Mouse (Mus musculus): Measurements from ENCODE around the gene Spopl. TPM values are rescaled to one million over a fixed set of nuclear protein-coding genes. Genes with fewer than 3 reads are reported as not detected.
"Not testable (repeated sequence)": the region's sequence is repeated elsewhere in the genome, so short reads cannot be mapped to it uniquely, and the experiment has no call there.

Spopl gene
- polyA plus RNA-seq (2014; fragmentation: Nextera tagmentation; extraction: Ambion mirVana), result 10.4 and 12.3 TPM in 2 replicates

- WGBS, result 2% methylated on average over 55 of the region's 58 CpGs
- Histone ChIP-seq H3K9me3 (replicated peaks; ENCODE audit: control insufficient read depth, low read length) (no peaks in the 10 kb centered on the region), H3K36me3 (replicated peaks; ENCODE audit: control insufficient read depth, insufficient read depth, low read depth, low read length) (no peaks in the 10 kb centered on the region), H3K4me1 (ENCODE audit: control insufficient read depth, insufficient read depth, low read length) (no peaks in the 10 kb centered on the region), H3K27me3 (ENCODE audit: control insufficient read depth, insufficient read depth, low read length) (no peaks in the 10 kb centered on the region), H3K9ac (replicated peaks; ENCODE audit: low read length) (peak within 1 kb of the TSS; percentile 95), H3K4me2 (ENCODE audit: low read depth, low read length) (peak within 1 kb of the TSS; percentile 51), H3K4me3 (ENCODE audit: low read depth, low read length) (peak within 1 kb of the TSS; percentile 97), H3K27ac (replicated peaks; ENCODE audit: low read depth, low read length) (peak within 1 kb of the TSS; percentile 52)
- DNase-seq (ENCODE audit: low spot score), result peak; percentile 87
- peak; percentile 94 for ATAC-seq (replicated peaks; ENCODE audit: insufficient number of reproducible peaks, low FRiP score, low TSS enrichment, low read depth)
Observed at GRCm38 (mm10) chr2:23571302-23572156, at the start of gene Spopl. TSS of gene Spopl (minus strand) at chr2:23572106.

DNA sequence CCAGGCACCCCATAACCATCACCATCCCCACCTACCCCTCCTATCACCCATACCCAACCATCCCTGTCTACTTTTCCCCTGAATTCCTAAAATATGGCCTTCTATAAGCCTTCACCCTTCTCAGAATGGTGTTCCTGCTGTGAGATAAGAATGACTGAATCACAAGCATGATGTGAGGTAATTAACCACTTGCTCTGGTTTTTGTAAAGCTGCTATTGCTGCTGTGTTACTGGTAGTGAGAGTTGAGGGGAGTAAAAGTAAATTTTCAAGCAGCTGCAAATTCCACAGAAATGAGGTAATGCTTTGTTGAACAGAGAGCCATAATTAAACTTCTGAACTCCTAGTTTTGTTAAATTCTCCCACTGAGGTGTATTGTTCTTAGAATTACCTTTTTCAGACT, 48.2 kb upstream of the Spopl start:
- no peak for ATAC-seq (replicated peaks; ENCODE audit: insufficient number of reproducible peaks, low FRiP score, low TSS enrichment, low read depth)

DNA sequence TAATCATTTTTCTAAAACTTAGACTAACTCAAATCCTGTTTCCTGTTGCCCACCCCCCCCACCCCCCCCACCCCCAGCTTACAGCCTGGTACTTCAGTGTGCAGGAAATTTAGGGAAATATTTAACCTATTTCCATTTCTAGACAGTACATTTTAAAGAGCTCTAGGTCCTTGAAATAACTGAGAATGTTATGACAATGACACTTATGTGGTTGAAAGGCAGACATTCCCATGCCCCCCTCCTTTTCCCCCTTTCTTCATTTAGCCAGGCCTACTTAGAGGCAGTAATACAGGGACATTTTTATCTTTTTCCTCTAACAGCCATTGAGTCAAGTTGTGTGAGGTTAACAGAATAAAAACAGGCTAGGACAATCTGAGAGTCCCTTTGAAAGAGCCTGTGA, 46.1 kb upstream of the Spopl start:
- Histone ChIP-seq H3K4me2 (ENCODE audit: low read depth, low read length) (no peak overlapping the region), H3K27ac (replicated peaks; ENCODE audit: low read depth, low read length) (no peak overlapping the region), H3K4me1 (ENCODE audit: control insufficient read depth, insufficient read depth, low read length) (no peaks in the 10 kb centered on the region), H3K27me3 (ENCODE audit: control insufficient read depth, insufficient read depth, low read length) (no peaks in the 10 kb centered on the region), H3K9me3 (replicated peaks; ENCODE audit: control insufficient read depth, low read length) (no peaks in the 10 kb centered on the region), H3K9ac (replicated peaks; ENCODE audit: low read length) (no peak overlapping the region), H3K4me3 (ENCODE audit: low read depth, low read length) (no peak overlapping the region), H3K36me3 (replicated peaks; ENCODE audit: control insufficient read depth, insufficient read depth, low read depth, low read length) (no peaks in the 10 kb centered on the region)
- no peak for ATAC-seq (replicated peaks; ENCODE audit: insufficient number of reproducible peaks, low FRiP score, low TSS enrichment, low read depth)
- no peak for DNase-seq (ENCODE audit: low spot score)

More for the DNA sequence above, 48.2 kb upstream of the Spopl start:
- Histone ChIP-seq H3K36me3 (replicated peaks; ENCODE audit: control insufficient read depth, insufficient read depth, low read depth, low read length) (no peaks in the 10 kb centered on the region), H3K4me1 (ENCODE audit: control insufficient read depth, insufficient read depth, low read length) (no peaks in the 10 kb centered on the region), H3K9ac (replicated peaks; ENCODE audit: low read length) (no peak overlapping the region), H3K9me3 (replicated peaks; ENCODE audit: control insufficient read depth, low read length) (no peaks in the 10 kb centered on the region), H3K4me2 (ENCODE audit: low read depth, low read length) (no peak overlapping the region), H3K27me3 (ENCODE audit: control insufficient read depth, insufficient read depth, low read length) (no peaks in the 10 kb centered on the region), H3K4me3 (ENCODE audit: low read depth, low read length) (no peak overlapping the region), H3K27ac (replicated peaks; ENCODE audit: low read depth, low read length) (no peak overlapping the region)
- DNase-seq (ENCODE audit: low spot score), result peak; percentile 4

- Histone ChIP-seq H3K27me3 (ENCODE audit: control insufficient read depth, insufficient read depth, low read length) (no peaks in the 10 kb centered on the region), H3K9me3 (replicated peaks; ENCODE audit: control insufficient read depth, low read length) (no peaks in the 10 kb centered on the region), H3K36me3 (replicated peaks; ENCODE audit: control insufficient read depth, insufficient read depth, low read depth, low read length) (no peaks in the 10 kb centered on the region), H3K4me3 (ENCODE audit: low read depth, low read length) (no peak overlapping the region), H3K27ac (replicated peaks; ENCODE audit: low read depth, low read length) (no peak overlapping the region), H3K9ac (replicated peaks; ENCODE audit: low read length) (no peak overlapping the region), H3K4me1 (ENCODE audit: control insufficient read depth, insufficient read depth, low read length) (no peaks in the 10 kb centered on the region), H3K4me2 (ENCODE audit: low read depth, low read length) (no peak overlapping the region)
- DNase-seq (ENCODE audit: low spot score) (no peak), ATAC-seq (replicated peaks; ENCODE audit: insufficient number of reproducible peaks, low FRiP score, low TSS enrichment, low read depth) (no peak)
Observed at GRCm38 (mm10) chr2:23605391-23605790, 33.5 kb upstream of the Spopl start.

- Histone ChIP-seq H3K36me3 (replicated peaks; ENCODE audit: control insufficient read depth, insufficient read depth, low read depth, low read length) (no peaks in the 10 kb centered on the region), H3K4me1 (ENCODE audit: control insufficient read depth, insufficient read depth, low read length) (no peaks in the 10 kb centered on the region), H3K4me2 (ENCODE audit: low read depth, low read length) (no peak overlapping the region), H3K27ac (replicated peaks; ENCODE audit: low read depth, low read length) (no peak overlapping the region), H3K9ac (replicated peaks; ENCODE audit: low read length) (no peak overlapping the region), H3K4me3 (ENCODE audit: low read depth, low read length) (no peak overlapping the region), H3K27me3 (ENCODE audit: control insufficient read depth, insufficient read depth, low read length) (no peaks in the 10 kb centered on the region), H3K9me3 (replicated peaks; ENCODE audit: control insufficient read depth, low read length) (no peaks in the 10 kb centered on the region)
- DNase-seq (ENCODE audit: low spot score) (no peak), ATAC-seq (replicated peaks; ENCODE audit: insufficient number of reproducible peaks, low FRiP score, low TSS enrichment, low read depth) (no peak)
- WGBS, result 35% methylated on average over 2 of the region's 2 CpGs
Observed at GRCm38 (mm10) chr2:23588769-23589168, 16.9 kb upstream of the Spopl start.

DNA sequence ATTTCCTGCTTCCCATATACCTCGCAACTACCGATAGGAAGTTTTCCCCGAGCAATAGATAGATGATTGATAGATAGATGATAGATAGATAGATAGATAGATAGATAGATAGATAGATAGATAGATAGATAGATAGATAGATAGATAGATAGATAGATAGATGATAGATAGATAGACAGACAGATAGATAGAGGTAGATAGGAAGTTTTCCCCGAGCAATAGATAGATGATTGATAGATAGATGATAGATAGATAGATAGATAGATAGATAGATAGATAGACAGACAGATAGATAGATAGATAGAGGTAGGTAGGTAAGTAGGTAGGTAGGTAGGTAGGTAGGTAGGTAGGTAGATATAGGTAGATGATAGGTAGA, 239 bp upstream of the Spopl start:
- H3K9ac ChIP-seq (replicated peaks; ENCODE audit: low read length); ATAC-seq (replicated peaks; ENCODE audit: insufficient number of reproducible peaks, low FRiP score, low TSS enrichment, low read depth): not testable (repeated sequence)

DNA sequence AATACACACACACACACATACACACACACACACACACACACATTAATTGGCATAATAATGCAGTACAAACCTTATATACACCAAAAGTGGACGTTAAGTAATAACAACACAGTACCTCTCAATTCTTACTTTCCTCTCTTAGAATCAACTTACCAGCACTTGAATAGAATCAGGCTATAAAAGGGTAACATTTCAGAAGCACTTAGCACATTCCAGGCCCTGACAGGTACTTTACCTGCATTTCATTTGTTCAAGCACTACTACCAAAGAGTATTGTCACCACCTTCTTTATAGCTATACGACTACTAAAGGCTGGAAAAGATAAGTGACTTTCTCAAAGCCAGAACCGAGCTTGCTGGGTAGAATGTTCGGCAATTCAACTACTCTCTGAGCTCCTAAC, 1.3 kb downstream of the Spopl start:
- DNase-seq (ENCODE audit: low spot score) (no peak), ATAC-seq (replicated peaks; ENCODE audit: insufficient number of reproducible peaks, low FRiP score, low TSS enrichment, low read depth) (no peak)
- Histone ChIP-seq H3K9me3 (replicated peaks; ENCODE audit: control insufficient read depth, low read length) (no peaks in the 10 kb centered on the region), H3K27me3 (ENCODE audit: control insufficient read depth, insufficient read depth, low read length) (no peaks in the 10 kb centered on the region), H3K27ac (replicated peaks; ENCODE audit: low read depth, low read length) (no peak overlapping the region), H3K9ac (replicated peaks; ENCODE audit: low read length) (no peak overlapping the region), H3K36me3 (replicated peaks; ENCODE audit: control insufficient read depth, insufficient read depth, low read depth, low read length) (no peaks in the 10 kb centered on the region), H3K4me1 (ENCODE audit: control insufficient read depth, insufficient read depth, low read length) (no peaks in the 10 kb centered on the region), H3K4me2 (ENCODE audit: low read depth, low read length) (peak overlapping the region; percentile 51; the same call in 1 of the 2 replicates), H3K4me3 (ENCODE audit: low read depth, low read length) (no peak overlapping the region)
- WGBS, result 84% methylated on average over 4 of the region's 4 CpGs

More for the DNA sequence above, 239 bp upstream of the Spopl start:
- H3K36me3 ChIP-seq (replicated peaks; ENCODE audit: control insufficient read depth, insufficient read depth, low read depth, low read length); H3K9me3 ChIP-seq (replicated peaks; ENCODE audit: control insufficient read depth, low read length); H3K27me3 ChIP-seq (ENCODE audit: control insufficient read depth, insufficient read depth, low read length); H3K4me1 ChIP-seq (ENCODE audit: control insufficient read depth, insufficient read depth, low read length); DNase-seq (ENCODE audit: low spot score); H3K4me2 ChIP-seq (ENCODE audit: low read depth, low read length): not testable (repeated sequence)
- Histone ChIP-seq H3K27ac (replicated peaks; ENCODE audit: low read depth, low read length) (0 out of 2 replicates have a peak overlapping the region, but pooled peaks have one; percentile 52), H3K4me3 (ENCODE audit: low read depth, low read length) (peak overlapping the region; percentile 97)
- 24% methylated on average over 4 of the region's 4 CpGs for WGBS

DNA sequence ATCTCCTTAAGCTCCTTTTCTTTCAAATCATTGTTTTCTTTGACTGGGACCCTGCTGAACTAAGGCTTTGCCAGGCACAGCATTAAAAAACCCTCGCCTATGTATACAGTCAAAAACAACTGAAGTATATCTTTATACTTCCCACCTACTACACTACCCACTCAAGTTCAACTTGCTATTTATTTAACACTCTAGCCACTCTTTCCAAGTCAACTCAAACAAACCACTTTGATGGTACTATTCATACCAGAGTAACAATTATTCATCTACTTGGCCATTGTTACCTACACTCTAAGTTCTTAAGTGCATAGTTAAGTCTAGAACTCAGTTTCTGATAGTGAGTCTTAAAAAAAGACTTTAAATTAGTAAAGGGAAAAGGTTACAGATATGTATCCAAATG, 3.1 kb downstream of the Spopl start:
- DNase-seq (ENCODE audit: low spot score) (no peak), ATAC-seq (replicated peaks; ENCODE audit: insufficient number of reproducible peaks, low FRiP score, low TSS enrichment, low read depth) (no peak)
- no peak overlapping the region for H3K4me3 ChIP-seq (ENCODE audit: low read depth, low read length)
- no peak overlapping the region for H3K27ac ChIP-seq (replicated peaks; ENCODE audit: low read depth, low read length)
- no peak overlapping the region for H3K9ac ChIP-seq (replicated peaks; ENCODE audit: low read length)
- H3K36me3 ChIP-seq (replicated peaks; ENCODE audit: control insufficient read depth, insufficient read depth, low read depth, low read length), result no peaks in the 10 kb centered on the region
- no peaks in the 10 kb centered on the region for H3K9me3 ChIP-seq (replicated peaks; ENCODE audit: control insufficient read depth, low read length)
- no peaks in the 10 kb centered on the region for H3K27me3 ChIP-seq (ENCODE audit: control insufficient read depth, insufficient read depth, low read length)
- H3K4me2 ChIP-seq (ENCODE audit: low read depth, low read length), result no peak overlapping the region
- 84% methylated on average over 1 of the region's 1 CpGs for WGBS
- H3K4me1 ChIP-seq (ENCODE audit: control insufficient read depth, insufficient read depth, low read length), result no peaks in the 10 kb centered on the region
